Mouse (Mus musculus) hindbrain, embryonic 12.5 days (tissue): ENCODE measurements at regions not wholly inside any gene's neighbourhood (a gene's known extent, or its start where the extent isn't known, plus 50 kb on each side); places are given as distances from the start of the nearest gene placed in this dataset.

ENCODE experiments used
- ATAC-seq: fragments of 200-750 bp; cut with Nextera tagmentation; 2 replicates; pipeline ENCODE4 v1.8.0; 2017; ENCODE audit warnings: moderate TSS enrichment; ENCODE audit not compliant: low FRiP score
- H3K27ac ChIP-seq: fragments of 300-500 bp; sonication (generic); 2 replicates; pipeline ENCODE4 v1.5.1; 2016; ENCODE audit warnings: mild to moderate bottlenecking
- H3K27me3 ChIP-seq: fragments of 300-500 bp; sonication (generic); 2 replicates; pipeline ENCODE4 v1.6.1; 2016; ENCODE audit warnings: mild to moderate bottlenecking
- H3K36me3 ChIP-seq: fragments of 300-500 bp; sonication (generic); 2 replicates; pipeline ENCODE4 v1.6.1; 2016; ENCODE audit warnings: mild to moderate bottlenecking
- H3K4me1 ChIP-seq: fragments of 300-500 bp; sonication (generic); 2 replicates; pipeline ENCODE4 v1.6.1; 2016
- H3K4me2 ChIP-seq: fragments of 300-500 bp; sonication (generic); replicated peaks from 2 replicates; pipeline ENCODE4 v1.6.1; 2016; ENCODE audit warnings: mild to moderate bottlenecking
- H3K4me3 ChIP-seq: fragments of 300-500 bp; sonication (generic); 2 replicates; pipeline ENCODE4 v1.5.1; 2016; ENCODE audit warnings: mild to moderate bottlenecking
- H3K9ac ChIP-seq: fragments of 300-500 bp; sonication (generic); 2 replicates; pipeline ENCODE4 v1.6.1; 2016; ENCODE audit warnings: mild to moderate bottlenecking, moderate library complexity
- H3K9me3 ChIP-seq: fragments of 300-500 bp; sonication (generic); replicated peaks from 2 replicates; pipeline ENCODE4 v1.6.1; 2016; ENCODE audit warnings: mild to moderate bottlenecking
- WGBS: fragments of 180-500 bp; shearing (Covaris S2); methylation state at CpG from one replicate; pipeline ENCODE4 v1.1.7; 2016; 5-methylcytosine and 5-hydroxymethylcytosine counted together

- peaks cover 8% of the 10 kb centered on the region; the same call in 1 of the 2 replicates for H3K4me1 ChIP-seq
- peak; percentile 88 for ATAC-seq
- H3K36me3 ChIP-seq: no peaks in the 10 kb centered on the region
- no peaks in the 10 kb centered on the region for H3K27me3 ChIP-seq
- no peak overlapping the region; the same call in 1 of the 2 replicates for H3K4me2 ChIP-seq
- H3K9me3 ChIP-seq: no peaks in the 10 kb centered on the region
- no peak overlapping the region for H3K4me3 ChIP-seq
- H3K9ac ChIP-seq: no peak overlapping the region
- peak overlapping the region; percentile 85 for H3K27ac ChIP-seq
- WGBS: 58% methylated on average over 6 of the region's 6 CpGs
Measured at GRCm38 (mm10) chr15:24877711-24878598, 535.6 kb downstream of the Basp1 start.

- Histone ChIP-seq H3K9me3 (no peaks in the 10 kb centered on the region), H3K36me3 (no peaks in the 10 kb centered on the region), H3K4me1 (peaks cover 8% of the 10 kb centered on the region; the same call in 1 of the 2 replicates), H3K9ac (no peak overlapping the region), H3K4me2 (no peak overlapping the region), H3K27ac (peak overlapping the region; percentile 52), H3K4me3 (no peak overlapping the region), H3K27me3 (no peaks in the 10 kb centered on the region)
- no peak for ATAC-seq
- 70% methylated on average over 5 of the region's 5 CpGs for WGBS
Measured at GRCm38 (mm10) chr15:24876157-24876731, 537.3 kb downstream of the Basp1 start.

- no peak overlapping the region for H3K4me3 ChIP-seq
- no peak overlapping the region for H3K27ac ChIP-seq
- H3K4me2 ChIP-seq: no peak overlapping the region
- no peaks in the 10 kb centered on the region for H3K9me3 ChIP-seq
- no peaks in the 10 kb centered on the region for H3K4me1 ChIP-seq
- 69% methylated on average over 2 of the region's 2 CpGs for WGBS
- H3K9ac ChIP-seq: no peak overlapping the region
- no peaks in the 10 kb centered on the region for H3K27me3 ChIP-seq
- ATAC-seq: no peak
- H3K36me3 ChIP-seq: no peaks in the 10 kb centered on the region
Measured at GRCm38 (mm10) chr15:24840271-24840670, 573.3 kb downstream of the Basp1 start.

GRCm38 (mm10) chr15:24838390-24838789, 575.2 kb downstream of the Basp1 start:
- Histone ChIP-seq H3K36me3 (no peaks in the 10 kb centered on the region), H3K4me2 (no peak overlapping the region), H3K9ac (no peak overlapping the region), H3K4me1 (no peaks in the 10 kb centered on the region), H3K27ac (no peak overlapping the region), H3K9me3 (no peaks in the 10 kb centered on the region), H3K27me3 (no peaks in the 10 kb centered on the region), H3K4me3 (no peak overlapping the region)
- no peak for ATAC-seq
- WGBS: 88% methylated on average over 7 of the region's 7 CpGs

GRCm38 (mm10) chr15:24827881-24828280, 585.7 kb downstream of the Basp1 start:
- H3K9me3 ChIP-seq: no peaks in the 10 kb centered on the region
- no peaks in the 10 kb centered on the region for H3K27me3 ChIP-seq
- ATAC-seq: no peak
- H3K36me3 ChIP-seq: no peaks in the 10 kb centered on the region
- no peak overlapping the region for H3K9ac ChIP-seq
- H3K4me2 ChIP-seq: no peak overlapping the region
- no peaks in the 10 kb centered on the region for H3K4me1 ChIP-seq
- no peak overlapping the region for H3K4me3 ChIP-seq
- WGBS: 76% methylated on average over 1 of the region's 1 CpGs
- no peak overlapping the region for H3K27ac ChIP-seq

GRCm38 (mm10) chr15:24827259-24827658, 586.3 kb downstream of the Basp1 start:
- Histone ChIP-seq H3K9ac (no peak overlapping the region), H3K4me3 (no peak overlapping the region), H3K4me2 (no peak overlapping the region), H3K4me1 (no peaks in the 10 kb centered on the region), H3K36me3 (no peaks in the 10 kb centered on the region), H3K27me3 (no peaks in the 10 kb centered on the region), H3K9me3 (no peaks in the 10 kb centered on the region), H3K27ac (no peak overlapping the region)
- no peak for ATAC-seq

- WGBS: 87% methylated on average over 1 of the region's 1 CpGs
- Histone ChIP-seq H3K4me1 (no peaks in the 10 kb centered on the region), H3K9me3 (no peaks in the 10 kb centered on the region), H3K27me3 (no peaks in the 10 kb centered on the region), H3K27ac (no peak overlapping the region), H3K4me3 (no peak overlapping the region), H3K9ac (no peak overlapping the region), H3K36me3 (no peaks in the 10 kb centered on the region), H3K4me2 (no peak overlapping the region)
- no peak for ATAC-seq
Measured at GRCm38 (mm10) chr15:24796836-24797235, 616.7 kb downstream of the Basp1 start.

GRCm38 (mm10) chr15:24793381-24793780, 620.2 kb downstream of the Basp1 start:
- Histone ChIP-seq H3K9me3 (no peaks in the 10 kb centered on the region), H3K4me3 (no peak overlapping the region), H3K4me1 (no peaks in the 10 kb centered on the region), H3K9ac (no peak overlapping the region), H3K36me3 (no peaks in the 10 kb centered on the region), H3K27ac (no peak overlapping the region), H3K4me2 (no peak overlapping the region), H3K27me3 (no peaks in the 10 kb centered on the region)
- no peak for ATAC-seq
- WGBS: 69% methylated on average over 4 of the region's 4 CpGs

GRCm38 (mm10) chr15:24786336-24786735, 627.2 kb downstream of the Basp1 start:
- Histone ChIP-seq H3K9me3 (no peaks in the 10 kb centered on the region), H3K27ac (no peak overlapping the region), H3K9ac (no peak overlapping the region), H3K4me2 (no peak overlapping the region), H3K36me3 (no peaks in the 10 kb centered on the region), H3K27me3 (no peaks in the 10 kb centered on the region), H3K4me1 (no peaks in the 10 kb centered on the region), H3K4me3 (no peak overlapping the region)
- 65% methylated on average over 3 of the region's 3 CpGs for WGBS
- no peak for ATAC-seq

- 79% methylated on average over 1 of the region's 1 CpGs for WGBS
- no peaks in the 10 kb centered on the region for H3K4me1 ChIP-seq
- H3K4me2 ChIP-seq: no peak overlapping the region
- H3K36me3 ChIP-seq: no peaks in the 10 kb centered on the region
- H3K4me3 ChIP-seq: no peak overlapping the region
- no peaks in the 10 kb centered on the region for H3K27me3 ChIP-seq
- ATAC-seq: no peak
- no peaks in the 10 kb centered on the region for H3K9me3 ChIP-seq
- no peak overlapping the region for H3K9ac ChIP-seq
- no peak overlapping the region for H3K27ac ChIP-seq
Measured at GRCm38 (mm10) chr15:24778234-24778633, 635.3 kb downstream of the Basp1 start.

- Histone ChIP-seq H3K27me3 (no peaks in the 10 kb centered on the region), H3K36me3 (no peaks in the 10 kb centered on the region), H3K9ac (no peak overlapping the region), H3K4me1 (no peaks in the 10 kb centered on the region; the same call in 1 of the 2 replicates), H3K4me2 (no peak overlapping the region), H3K4me3 (no peak overlapping the region), H3K27ac (no peak overlapping the region), H3K9me3 (no peaks in the 10 kb centered on the region)
- WGBS: 18% methylated on average over 2 of the region's 2 CpGs
- ATAC-seq: no peak
Measured at GRCm38 (mm10) chr15:24751480-24752157, 661.9 kb downstream of the Basp1 start.

GRCm38 (mm10) chr15:24743240-24743639, 670.3 kb downstream of the Basp1 start:
- Histone ChIP-seq H3K4me1 (no peaks in the 10 kb centered on the region), H3K27me3 (no peaks in the 10 kb centered on the region), H3K4me3 (no peak overlapping the region), H3K36me3 (no peaks in the 10 kb centered on the region), H3K4me2 (no peak overlapping the region), H3K9ac (no peak overlapping the region), H3K9me3 (no peaks in the 10 kb centered on the region), H3K27ac (no peak overlapping the region)
- 37% methylated on average over 6 of the region's 6 CpGs for WGBS
- ATAC-seq: peak; percentile 84
